Mouse (Mus musculus) liver, adult 2 months (tissue): ENCODE measurements at regions not wholly inside any gene's neighbourhood (a gene's known extent, or its start where the extent isn't known, plus 50 kb on each side); places are given as distances from the start of the nearest gene placed in this dataset.
"Not testable (repeated sequence)": the region's sequence is repeated elsewhere in the genome, so short reads cannot be mapped to it uniquely, and the experiment has no call there.

ENCODE experiments used
- DNase-seq: peaks from one replicate; pipeline ENCODE4 v3.0.0-alpha.2; 2011; ENCODE audit warnings: low read depth, low spot score; ENCODE audit errors: extremely low read depth
- H3K27ac ChIP-seq: fragments of 200-500 bp; replicated peaks from 2 replicates; pipeline ENCODE4 v1.5.1; 2012; ENCODE audit warnings: low read depth, mild to moderate bottlenecking, control low read depth, inconsistent platforms, low read length; ENCODE audit not compliant: insufficient read depth
- H3K27me3 ChIP-seq: fragments of 200-500 bp; 2 replicates; pipeline ENCODE4 v1.6.1; 2012; ENCODE audit warnings: mild to moderate bottlenecking, moderate library complexity, low read length, inconsistent platforms; ENCODE audit not compliant: control insufficient read depth, insufficient read depth
- H3K36me3 ChIP-seq: fragments of 200-500 bp; 2 replicates; pipeline ENCODE4 v1.6.1; 2012; ENCODE audit warnings: low read length, inconsistent platforms; ENCODE audit not compliant: control insufficient read depth, insufficient read depth
- H3K4me1 ChIP-seq: fragments of 200-500 bp; 2 replicates; pipeline ENCODE4 v1.6.1; 2011; ENCODE audit warnings: low read length; ENCODE audit not compliant: control insufficient read depth, insufficient read depth
- H3K4me3 ChIP-seq: fragments of 200-500 bp; 2 replicates; pipeline ENCODE4 v1.5.1; 2011; ENCODE audit warnings: low read depth, mild to moderate bottlenecking, control low read depth, low read length, moderate library complexity; ENCODE audit not compliant: insufficient read depth
- H3K79me2 ChIP-seq: fragments of 200-500 bp; 2 replicates; pipeline ENCODE4 v1.6.1; 2012; ENCODE audit warnings: inconsistent platforms, mild to moderate bottlenecking, low read length, moderate library complexity; ENCODE audit not compliant: control insufficient read depth, insufficient read depth
- H3K9ac ChIP-seq: fragments of 200-500 bp; 2 replicates; pipeline ENCODE4 v1.6.1; 2012; ENCODE audit warnings: low read depth, mild to moderate bottlenecking, control low read depth, inconsistent platforms, low read length
- CTCF ChIP-seq: fragments of 200-500 bp; IDR thresholded peaks from 2 replicates; pipeline ENCODE4 v1.5.1; 2011; ENCODE audit warnings: low read depth, low read length, control low read depth
- POLR2A ChIP-seq: fragments of 200-500 bp; IDR thresholded peaks from 2 replicates; pipeline ENCODE4 v1.6.1; 2011; ENCODE audit warnings: low read length, control low read depth; ENCODE audit not compliant: insufficient read depth; ENCODE audit errors: extremely low read depth
- WGBS: fragments of 180-500 bp; shearing (Covaris S2); methylation state at CpG from one replicate; pipeline ENCODE4 v1.1.7; 2018; 5-methylcytosine and 5-hydroxymethylcytosine counted together

GRCm38 (mm10) chr15:8767624-8768571 lies 57.3 kb upstream of the Slc1a3 start:
- Histone ChIP-seq H3K4me3 (no peak overlapping the region), H3K36me3 (no peaks in the 10 kb centered on the region), H3K9ac (no peak overlapping the region), H3K4me1 (no peaks in the 10 kb centered on the region), H3K27ac (no peak overlapping the region), H3K27me3 (no peaks in the 10 kb centered on the region), H3K79me2 (no peaks in the 10 kb centered on the region)
- 83% methylated on average over 16 of the region's 16 CpGs for WGBS
- TF ChIP-seq CTCF (no peak), POLR2A (no peak)
- no peak for DNase-seq

- not testable (repeated sequence) for H3K27me3 ChIP-seq, DNase-seq, H3K79me2 ChIP-seq, H3K4me1 ChIP-seq, H3K36me3 ChIP-seq, H3K9ac ChIP-seq, H3K27ac ChIP-seq, H3K4me3 ChIP-seq
Observed at GRCm38 (mm10) chr15:8766208-8766607, 55.6 kb upstream of the Slc1a3 start.

- Histone ChIP-seq H3K9ac (no peak overlapping the region), H3K27me3 (no peaks in the 10 kb centered on the region), H3K4me1 (no peaks in the 10 kb centered on the region), H3K36me3 (no peaks in the 10 kb centered on the region), H3K79me2 (no peaks in the 10 kb centered on the region), H3K4me3 (no peak overlapping the region), H3K27ac (no peak overlapping the region)
- 10% methylated on average over 9 of the region's 9 CpGs for WGBS
- no peak for DNase-seq
- no peak for TF ChIP-seq CTCF
- TF ChIP-seq POLR2A, result no peak
Observed at GRCm38 (mm10) chr15:8761741-8762271, 51.2 kb upstream of the Slc1a3 start.

- no peak for DNase-seq
- no peaks in the 10 kb centered on the region for H3K27me3 ChIP-seq
- no peaks in the 10 kb centered on the region for H3K36me3 ChIP-seq
- no peaks in the 10 kb centered on the region for H3K79me2 ChIP-seq
- TF ChIP-seq POLR2A (no peak), CTCF (no peak)
- WGBS, result 85% methylated on average over 5 of the region's 5 CpGs
- H3K4me3 ChIP-seq, result no peak overlapping the region
- H3K9ac ChIP-seq, result no peak overlapping the region
- H3K27ac ChIP-seq, result no peak overlapping the region
- no peaks in the 10 kb centered on the region for H3K4me1 ChIP-seq
Observed at GRCm38 (mm10) chr15:8761132-8761531, 50.6 kb upstream of the Slc1a3 start.
